Mouse (Mus musculus): ENCODE measurements around the gene Gm6217.

DNA sequence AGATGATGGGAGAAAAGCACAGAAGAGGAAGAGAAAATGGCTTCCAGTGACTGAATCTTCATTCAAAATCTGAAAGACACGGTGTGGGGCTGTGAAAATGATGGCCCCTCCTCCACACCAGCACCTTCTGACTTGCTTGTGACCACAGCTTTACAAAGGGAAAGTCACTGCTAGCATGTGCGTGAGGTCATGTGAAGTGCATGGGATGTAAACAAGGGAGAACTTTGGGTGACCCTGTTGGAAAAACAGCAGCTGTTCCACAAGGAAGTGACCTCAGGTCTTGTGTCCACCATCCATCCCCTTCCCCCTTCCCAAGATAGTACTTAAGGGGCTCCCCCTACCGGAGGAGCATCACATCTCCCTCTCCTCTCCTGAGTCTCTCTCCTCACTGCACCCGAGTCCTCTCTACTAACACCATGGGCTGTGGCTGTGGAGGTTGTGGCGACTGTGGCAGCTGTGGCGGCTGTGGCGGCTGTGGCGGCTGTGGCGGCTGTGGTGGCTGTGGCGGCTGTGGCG is 28.7 kb upstream of the Gm6217 start, which contains the start of gene Gm47955:
- TF ChIP-seq CTCF (IDR thresholded peaks at IDR 0.05; ENCODE audit: low read depth) = no peak
- no peak for TF ChIP-seq EP300 (IDR thresholded peaks at IDR 0.05; ENCODE audit: low read depth)

Data from liver, postnatal 0 days (tissue).